Mouse (Mus musculus) lung, embryonic 16.5 days (tissue): ENCODE data around the gene Ubn1. TPM values are rescaled to one million over a fixed set of nuclear protein-coding genes. Genes with fewer than 3 reads are reported as not detected.

ENCODE experiments used
- ATAC-seq: fragments of 200-750 bp; cut with Nextera tagmentation; 2 replicates; pipeline ENCODE4 v1.8.0; 2017; ENCODE audit warnings: low read depth, mild to moderate bottlenecking, moderate library complexity
- H3K27ac ChIP-seq: fragments of 300-500 bp; sonication (generic); 2 replicates; pipeline ENCODE4 v1.5.1; 2014; ENCODE audit warnings: mild to moderate bottlenecking, control low read depth, low read length
- H3K27me3 ChIP-seq: fragments of 300-500 bp; sonication (generic); 2 replicates; pipeline ENCODE4 v1.6.1; 2014; ENCODE audit warnings: low read depth, low read length, mixed read lengths; ENCODE audit not compliant: control insufficient read depth, insufficient read depth
- H3K36me3 ChIP-seq: fragments of 300-500 bp; sonication (generic); 2 replicates; pipeline ENCODE4 v1.6.1; 2014; ENCODE audit warnings: low read length; ENCODE audit not compliant: control insufficient read depth, insufficient read depth
- H3K4me1 ChIP-seq: fragments of 300-500 bp; sonication (generic); replicated peaks from 2 replicates; pipeline ENCODE4 v1.6.1; 2014; ENCODE audit warnings: low read length, mixed read lengths; ENCODE audit not compliant: control insufficient read depth, insufficient read depth
- H3K4me2 ChIP-seq: fragments of 300-500 bp; sonication (generic); 2 replicates; pipeline ENCODE4 v1.6.1; 2014; ENCODE audit warnings: low read depth, low read length, control low read depth
- H3K4me3 ChIP-seq: fragments of 300-500 bp; sonication (generic); 2 replicates; pipeline ENCODE4 v1.5.1; 2014; ENCODE audit warnings: mild to moderate bottlenecking, low read length, control low read depth
- H3K9ac ChIP-seq: fragments of 300-500 bp; sonication (generic); 2 replicates; pipeline ENCODE4 v1.6.1; 2014; ENCODE audit warnings: low read length, control low read depth
- H3K9me3 ChIP-seq: fragments of 300-500 bp; sonication (generic); 2 replicates; pipeline ENCODE4 v1.6.1; 2016; ENCODE audit warnings: low read length; ENCODE audit not compliant: control insufficient read depth
- WGBS: fragments of 180-500 bp; shearing (Covaris S2); extraction: QIAGEN DNeasy Blood & Tissue Kit; methylation state at CpG from one replicate; pipeline ENCODE4 v1.1.7; 2014; 5-methylcytosine and 5-hydroxymethylcytosine counted together
- polyA plus RNA-seq: library from polyadenylated mRNA; unstranded; fragments of >200 nt; fragmentation: Nextera tagmentation; extraction: Ambion mirVana; gene quantifications from 2 replicates; pipeline ENCODE4 v1.2.1, GENCODE M21; 2015

The Ubn1 gene
- polyA plus RNA-seq, 1 experiment from 2014 or later: 17.9 TPM

DNA sequence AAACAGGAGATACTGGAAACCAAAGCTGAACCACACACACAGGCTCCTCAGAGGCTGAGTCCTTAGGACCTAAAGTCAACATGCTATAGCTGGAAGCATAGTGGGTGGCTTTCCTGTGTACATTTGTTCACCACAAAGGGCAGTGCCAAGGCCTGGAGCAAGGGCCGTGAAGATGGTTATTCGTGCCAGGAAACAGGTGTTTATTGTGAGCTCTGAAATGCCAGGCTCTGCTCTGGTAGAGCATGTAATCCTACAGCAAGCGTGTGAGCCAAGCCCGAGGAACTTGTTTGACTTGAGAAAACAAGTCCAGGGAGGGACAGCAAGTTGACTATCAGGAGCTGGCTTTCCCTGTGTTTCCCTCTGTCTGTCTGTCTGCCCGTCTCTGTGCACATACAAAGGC is 43.4 kb downstream of the Ubn1 start:
- Histone ChIP-seq H3K4me1 (no peaks in the 10 kb centered on the region), H3K9ac (no peak overlapping the region), H3K27me3 (no peaks in the 10 kb centered on the region), H3K4me2 (no peak overlapping the region), H3K36me3 (peaks cover 3% of the 10 kb centered on the region; the same call in 1 of the 2 replicates), H3K27ac (no peak overlapping the region), H3K4me3 (no peak overlapping the region), H3K9me3 (no peaks in the 10 kb centered on the region)
- ATAC-seq: no peak
- WGBS: 59% methylated on average over 5 of the region's 5 CpGs

DNA sequence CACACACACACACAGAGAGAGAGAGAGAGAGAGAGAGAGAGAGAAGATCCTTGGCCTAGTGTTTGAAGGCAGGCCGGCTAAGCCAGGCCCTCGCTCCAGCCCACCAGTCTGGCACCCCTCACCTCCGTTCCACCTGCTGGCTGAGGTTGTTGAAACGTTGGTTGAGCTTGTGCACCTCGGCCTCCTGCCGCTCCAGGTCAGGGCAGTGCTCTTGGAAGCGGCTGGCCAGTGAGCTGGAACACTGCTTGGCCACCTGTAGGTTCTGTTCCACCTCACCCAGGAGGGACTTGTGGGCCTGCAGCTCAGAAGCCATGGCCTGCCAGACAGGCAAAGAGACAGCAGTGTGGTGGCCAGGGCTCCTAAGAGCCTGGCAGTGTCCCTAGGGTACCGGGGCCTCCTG is 46.6 kb downstream of the Ubn1 start:
- H3K4me1 ChIP-seq: no peaks in the 10 kb centered on the region
- H3K27me3 ChIP-seq: no peaks in the 10 kb centered on the region
- no peak overlapping the region for H3K4me2 ChIP-seq
- 79% methylated on average over 8 of the region's 8 CpGs for WGBS
- H3K4me3 ChIP-seq: no peak overlapping the region
- no peaks in the 10 kb centered on the region for H3K9me3 ChIP-seq
- H3K36me3 ChIP-seq: no peaks in the 10 kb centered on the region
- H3K27ac ChIP-seq: no peak overlapping the region
- H3K9ac ChIP-seq: no peak overlapping the region
- ATAC-seq: no peak

DNA sequence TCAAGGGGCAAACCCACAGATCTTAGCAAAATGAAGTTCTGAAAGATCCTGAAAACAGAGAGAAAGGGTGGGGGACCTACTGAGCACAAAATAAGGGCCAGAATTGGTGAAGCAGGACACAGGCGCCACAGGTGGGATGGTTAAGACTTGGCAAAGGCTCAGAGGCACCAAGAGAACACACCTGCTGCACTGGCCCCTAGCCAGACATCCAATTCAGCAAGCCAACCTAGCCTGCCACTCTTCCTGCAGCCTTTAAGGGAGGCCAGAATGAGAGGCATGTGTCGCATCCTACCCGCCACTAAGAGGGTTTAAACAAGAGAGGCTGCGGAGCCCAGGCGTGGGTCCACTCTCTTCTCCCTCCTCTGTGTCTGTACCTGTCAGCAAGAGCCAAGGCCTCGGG is 51.1 kb downstream of the Ubn1 start:
- H3K9me3 ChIP-seq: no peaks in the 10 kb centered on the region

DNA sequence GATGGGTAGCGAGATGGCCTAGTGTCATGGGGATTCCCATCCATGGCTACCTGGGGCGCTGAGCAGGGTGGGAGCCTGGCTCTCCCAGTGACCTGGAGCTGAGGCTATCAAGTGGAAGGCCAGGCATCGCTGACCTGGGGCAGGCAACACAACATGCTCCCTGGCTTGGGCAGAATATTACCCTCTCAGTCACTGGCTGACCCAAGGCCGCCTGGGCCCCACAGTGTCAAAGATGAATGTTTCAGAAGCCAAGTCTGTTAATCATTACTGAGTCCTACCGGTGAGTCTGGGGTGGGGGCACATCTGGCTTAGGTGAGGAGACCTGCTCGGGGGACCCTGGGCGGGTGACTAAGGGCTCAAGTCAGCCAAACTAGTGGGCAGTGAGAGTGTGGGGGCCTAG is 60.0 kb downstream of the Ubn1 start:
- H3K27ac ChIP-seq: no peak overlapping the region
- H3K36me3 ChIP-seq: peaks cover 5% of the 10 kb centered on the region; the same call in 1 of the 2 replicates
- H3K9ac ChIP-seq: no peak overlapping the region
- H3K9me3 ChIP-seq: peaks cover 3% of the 10 kb centered on the region; the same call in 1 of the 2 replicates
- no peak overlapping the region for H3K4me3 ChIP-seq
- H3K4me1 ChIP-seq: peaks cover 6% of the 10 kb centered on the region; the same call in 1 of the 2 replicates
- H3K27me3 ChIP-seq: no peaks in the 10 kb centered on the region
- WGBS: 55% methylated on average over 7 of the region's 7 CpGs
- no peak overlapping the region for H3K4me2 ChIP-seq
- no peak for ATAC-seq

More for the DNA sequence above, 51.1 kb downstream of the Ubn1 start:
- no peak overlapping the region for H3K4me3 ChIP-seq
- no peak overlapping the region for H3K9ac ChIP-seq
- no peak overlapping the region for H3K27ac ChIP-seq
- H3K36me3 ChIP-seq: no peaks in the 10 kb centered on the region
- 67% methylated on average over 6 of the region's 6 CpGs for WGBS
- H3K4me1 ChIP-seq: no peaks in the 10 kb centered on the region
- no peak for ATAC-seq
- H3K27me3 ChIP-seq: no peaks in the 10 kb centered on the region
- no peak overlapping the region for H3K4me2 ChIP-seq

DNA sequence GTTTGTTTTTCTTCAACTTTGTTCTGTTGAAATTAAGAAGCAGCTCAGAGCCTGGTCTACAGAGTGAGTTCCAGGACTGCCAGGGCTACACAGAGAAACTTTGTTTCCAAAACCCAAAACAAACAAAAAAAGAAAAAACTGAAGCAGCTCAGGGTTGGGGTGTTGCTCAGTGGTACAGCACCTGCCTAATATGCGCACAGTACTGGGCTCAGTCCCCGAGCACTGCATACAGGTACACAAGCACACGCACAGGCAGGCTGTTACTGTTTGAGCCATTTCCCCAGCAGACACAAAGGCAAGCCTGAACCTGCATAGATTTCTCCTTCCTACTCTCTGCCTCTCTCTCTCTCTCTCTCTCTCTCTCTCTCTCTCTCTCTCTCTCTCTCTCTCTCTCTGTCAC is 61.2 kb downstream of the Ubn1 start:
- H3K36me3 ChIP-seq: peaks cover 5% of the 10 kb centered on the region; the same call in 1 of the 2 replicates
- H3K27ac ChIP-seq: no peak overlapping the region
- WGBS: 86% methylated on average over 3 of the region's 3 CpGs
- H3K4me1 ChIP-seq: peaks cover 6% of the 10 kb centered on the region; the same call in 1 of the 2 replicates
- no peak overlapping the region for H3K4me3 ChIP-seq
- H3K27me3 ChIP-seq: no peaks in the 10 kb centered on the region
- H3K4me2 ChIP-seq: no peak overlapping the region
- peaks cover 3% of the 10 kb centered on the region; the same call in 1 of the 2 replicates for H3K9me3 ChIP-seq
- H3K9ac ChIP-seq: no peak overlapping the region
- no peak for ATAC-seq

DNA sequence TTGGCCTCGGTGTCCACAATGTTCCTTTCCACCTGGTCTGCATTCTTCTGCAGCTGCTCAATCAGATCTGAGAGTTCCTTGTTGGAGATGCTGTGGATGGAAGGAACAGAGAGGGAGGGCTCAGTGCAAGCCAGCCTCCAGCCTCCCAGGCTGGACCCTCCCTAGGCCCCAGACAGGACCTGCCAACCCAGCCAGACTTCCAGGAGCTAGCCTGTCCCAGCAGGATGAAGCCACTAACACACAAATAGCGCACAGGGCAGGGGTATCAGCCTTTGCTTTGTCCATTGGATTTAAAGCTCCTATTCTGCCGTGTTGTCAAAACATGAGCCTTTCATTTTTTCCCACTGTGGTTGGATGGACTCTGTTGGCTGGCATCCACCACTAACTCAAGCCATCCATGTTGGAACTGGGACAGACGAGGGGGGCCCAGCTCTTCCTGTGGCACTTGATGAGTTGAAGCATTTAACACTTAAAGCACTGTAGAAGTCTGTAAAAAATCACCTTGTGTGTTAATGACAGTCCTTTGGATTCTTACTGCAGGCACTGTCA is 63.2 kb downstream of the Ubn1 start:
- H3K4me2 ChIP-seq: no peak overlapping the region
- ATAC-seq: no peak
- H3K9me3 ChIP-seq: peaks cover 3% of the 10 kb centered on the region; the same call in 1 of the 2 replicates
- peaks cover 4% of the 10 kb centered on the region; the same call in 1 of the 2 replicates for H3K36me3 ChIP-seq
- H3K27me3 ChIP-seq: no peaks in the 10 kb centered on the region
- H3K4me1 ChIP-seq: peaks cover 6% of the 10 kb centered on the region; the same call in 1 of the 2 replicates
- no peak overlapping the region for H3K4me3 ChIP-seq
- 47% methylated on average over 4 of the region's 4 CpGs for WGBS
- no peak overlapping the region for H3K27ac ChIP-seq
- no peak overlapping the region for H3K9ac ChIP-seq

DNA sequence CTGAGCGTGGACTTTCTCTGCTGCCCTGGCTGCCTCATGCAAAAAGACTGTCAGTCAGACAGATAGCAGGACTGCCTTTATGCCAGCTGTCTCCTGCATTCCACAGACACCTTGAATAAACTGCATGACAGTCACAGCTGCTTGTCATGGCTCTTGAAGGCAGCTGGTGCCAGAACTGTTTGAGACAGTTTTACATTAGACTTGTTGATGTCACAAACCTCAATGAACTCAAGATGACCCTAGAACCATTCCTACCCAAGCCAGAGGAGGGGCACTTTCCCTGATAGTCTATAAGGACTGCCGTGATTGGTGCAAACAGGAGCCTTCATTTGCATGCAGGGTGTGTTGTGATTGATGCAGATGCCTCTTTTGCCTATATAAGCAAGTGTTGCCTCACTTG is 63.7 kb downstream of the Ubn1 start:
- WGBS: 50% methylated on average over 2 of the region's 2 CpGs
- H3K9me3 ChIP-seq: no peaks in the 10 kb centered on the region
- H3K4me3 ChIP-seq: no peak overlapping the region
- H3K36me3 ChIP-seq: no peaks in the 10 kb centered on the region
- H3K27me3 ChIP-seq: no peaks in the 10 kb centered on the region
- H3K27ac ChIP-seq: no peak overlapping the region
- H3K4me1 ChIP-seq: peaks cover 6% of the 10 kb centered on the region; the same call in 1 of the 2 replicates
- no peak overlapping the region for H3K4me2 ChIP-seq
- ATAC-seq: no peak
- no peak overlapping the region for H3K9ac ChIP-seq

DNA sequence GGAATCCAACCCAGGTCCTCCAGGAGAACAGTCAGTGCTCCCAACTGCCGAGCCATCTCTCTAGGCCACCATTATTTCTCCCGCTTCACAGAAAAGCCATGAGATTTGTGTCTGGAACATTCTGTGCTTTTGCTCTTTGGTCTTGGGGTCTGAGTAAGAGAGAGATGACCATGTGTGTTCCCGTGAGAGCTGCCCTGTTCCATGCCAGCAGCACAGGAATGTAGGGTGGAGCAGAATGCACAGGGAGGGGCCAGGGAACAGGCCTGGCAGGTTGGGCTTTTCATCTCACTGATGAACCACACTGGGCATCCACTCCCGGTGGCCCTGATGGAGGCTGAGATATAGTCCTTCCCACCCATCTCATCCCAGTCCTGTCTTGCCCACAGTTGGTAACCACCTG is 69.5 kb downstream of the Ubn1 start:
- 0 out of 2 replicates have a peak, but pooled peaks cover 1% of the 10 kb centered on the region for H3K9me3 ChIP-seq
- WGBS: 51% methylated on average over 4 of the region's 4 CpGs
- no peaks in the 10 kb centered on the region for H3K4me1 ChIP-seq
- no peak overlapping the region for H3K4me3 ChIP-seq
- no peak overlapping the region for H3K4me2 ChIP-seq
- H3K36me3 ChIP-seq: no peaks in the 10 kb centered on the region
- ATAC-seq: peak; percentile 53
- no peaks in the 10 kb centered on the region; the same call in 1 of the 2 replicates for H3K27me3 ChIP-seq
- no peak overlapping the region for H3K9ac ChIP-seq
- H3K27ac ChIP-seq: no peak overlapping the region

DNA sequence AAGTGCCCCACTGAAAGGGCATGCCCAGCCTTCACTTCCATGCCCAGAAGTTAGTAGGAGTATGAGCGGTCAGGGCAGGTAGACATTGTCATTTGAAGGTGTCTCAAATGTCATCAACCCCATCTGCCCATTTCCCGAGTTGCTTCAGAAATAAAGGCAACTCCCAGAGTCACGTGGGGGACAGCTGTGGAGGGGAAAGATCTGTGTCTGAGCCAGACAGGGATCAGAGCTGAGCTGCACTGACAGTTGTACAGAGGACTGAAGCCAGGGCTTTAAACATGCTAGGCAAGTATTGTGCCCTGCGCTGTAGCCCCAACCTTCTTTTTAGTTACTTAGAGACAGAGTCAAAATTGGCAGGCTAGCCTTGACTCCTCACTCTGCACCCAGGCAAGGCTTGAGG is 70.0 kb downstream of the Ubn1 start:
- WGBS: 75% methylated on average over 4 of the region's 4 CpGs
- no peak overlapping the region for H3K27ac ChIP-seq

More for the DNA sequence above, 70.0 kb downstream of the Ubn1 start:
- no peak for ATAC-seq
- Histone ChIP-seq H3K36me3 (no peaks in the 10 kb centered on the region), H3K9me3 (0 out of 2 replicates have a peak, but pooled peaks cover 3% of the 10 kb centered on the region), H3K9ac (no peak overlapping the region), H3K4me1 (no peaks in the 10 kb centered on the region), H3K4me2 (no peak overlapping the region), H3K27me3 (no peaks in the 10 kb centered on the region; the same call in 1 of the 2 replicates), H3K4me3 (no peak overlapping the region)
